1 mouse cellular context compared by ENCODE assay signal in genomic region chr10:127603437-127604371, GRCm38 (mm10).
TF ChIP-seq lines count a peak whose summit lies in the region.

No protein-coding gene starts in this region.

TF ChIP-seq in CH12.LX, 34 proteins besides CTCF, POLR2A, EP300 and RAD21 (continued from another document):
- TF ChIP-seq MXI1 (IDR thresholded peaks at IDR 0.05; ENCODE audit: low read depth, low read length) (peak; percentile 20; the same call in 1 of the 2 replicates), ETS1 (conservative IDR thresholded peaks at IDR 0.05; ENCODE audit: low read depth, low read length) (peak; percentile 32; the same call in 1 of the 2 replicates), BHLHE40 (IDR thresholded peaks at IDR 0.05; ENCODE audit: low read depth, low read length) (peak; percentile 37), TCF12 (IDR thresholded peaks at IDR 0.05; ENCODE audit: low read depth, low read length) (peak; percentile 21; the same call in 1 of the 2 replicates), CHD2 (IDR thresholded peaks at IDR 0.05; ENCODE audit: low read length) (peak; percentile 67), ZMIZ1 (IDR thresholded peaks at IDR 0.05; ENCODE audit: low read depth, low read length) (peak; percentile 56; the same call in 1 of the 2 replicates), E2F4 (IDR thresholded peaks at IDR 0.05; ENCODE audit: insufficient replicate concordance, low read depth, low read length) (no peak), MAZ (IDR thresholded peaks at IDR 0.05; ENCODE audit: low read depth, low read length) (peak; percentile 60; the same call in 1 of the 2 replicates), UBTF (IDR thresholded peaks at IDR 0.05; ENCODE audit: low read depth, low read length) (peak; percentile 50; the same call in 1 of the 2 replicates), PAX5 (IDR thresholded peaks at IDR 0.05; ENCODE audit: low read length) (no peak), IRF4 (IDR thresholded peaks at IDR 0.05; ENCODE audit: low read depth, low read length) (peak; percentile 57), ZKSCAN1 (IDR thresholded peaks at IDR 0.05; ENCODE audit: borderline replicate concordance, low read depth, low read length) (no peak), HCFC1 (IDR thresholded peaks at IDR 0.05; ENCODE audit: low read depth, low read length) (peak; percentile 18; the same call in 1 of the 2 replicates)
